Mouse (Mus musculus) G1E-ER4 (cell line): ENCODE measurements around the gene Xkr7. TPM values are rescaled to one million over a fixed set of nuclear protein-coding genes. Genes with fewer than 3 reads are reported as not detected.

Source experiments
- GATA1 ChIP-seq: IDR thresholded peaks from one replicate; pipeline ENCODE4 v1.8.0; 2012; ENCODE audit warnings: low read length, inconsistent platforms
- polyA plus RNA-seq: library from polyadenylated mRNA; stranded (reverse); fragments of >175 nt; gene quantifications from 2 replicates; pipeline ENCODE4 v1.2.3, GENCODE M21; 2012

The Xkr7 gene
- polyA plus RNA-seq, 1 experiment: not detected

DNA sequence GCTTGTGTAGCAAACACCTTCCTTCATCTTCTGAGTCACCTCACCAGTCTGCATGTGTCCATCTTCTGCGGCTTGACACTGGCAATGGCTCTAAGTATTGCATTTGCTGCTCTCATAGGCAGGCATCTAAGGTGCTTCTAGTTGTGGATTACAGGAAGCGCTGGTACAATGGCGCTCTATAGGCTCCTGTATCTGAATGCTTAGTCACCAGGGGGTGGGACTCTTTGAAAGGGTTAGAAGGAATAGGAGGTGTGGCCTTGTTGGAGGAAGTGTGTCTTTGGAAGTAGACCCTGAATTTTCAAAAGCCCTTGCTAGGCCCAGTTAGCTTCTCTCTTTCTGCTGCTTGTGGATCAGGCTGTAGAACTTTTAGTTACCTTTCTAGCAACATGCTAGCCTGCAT, 10.5 kb upstream of the Xkr7 start:
- no peak for TF ChIP-seq GATA1

DNA sequence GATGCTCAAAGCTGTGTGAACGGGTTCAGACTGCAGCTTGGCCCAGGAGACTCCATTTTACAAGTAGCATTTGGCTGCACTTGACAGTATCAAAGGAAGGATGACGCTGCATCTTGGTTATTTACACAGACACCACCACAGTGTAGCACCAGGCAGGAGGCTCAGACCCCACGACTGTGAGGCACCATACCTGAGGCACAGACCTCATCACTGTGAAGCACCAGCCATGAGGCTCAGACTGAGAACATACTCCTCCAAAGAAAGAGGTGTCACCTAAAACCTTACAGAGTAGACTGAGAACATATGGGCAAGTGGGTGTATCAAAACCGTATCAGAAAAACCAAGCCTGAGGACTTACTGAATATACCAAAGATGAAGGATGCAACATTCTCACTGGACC, 8.8 kb upstream of the Xkr7 start:
- no peak for TF ChIP-seq GATA1

DNA sequence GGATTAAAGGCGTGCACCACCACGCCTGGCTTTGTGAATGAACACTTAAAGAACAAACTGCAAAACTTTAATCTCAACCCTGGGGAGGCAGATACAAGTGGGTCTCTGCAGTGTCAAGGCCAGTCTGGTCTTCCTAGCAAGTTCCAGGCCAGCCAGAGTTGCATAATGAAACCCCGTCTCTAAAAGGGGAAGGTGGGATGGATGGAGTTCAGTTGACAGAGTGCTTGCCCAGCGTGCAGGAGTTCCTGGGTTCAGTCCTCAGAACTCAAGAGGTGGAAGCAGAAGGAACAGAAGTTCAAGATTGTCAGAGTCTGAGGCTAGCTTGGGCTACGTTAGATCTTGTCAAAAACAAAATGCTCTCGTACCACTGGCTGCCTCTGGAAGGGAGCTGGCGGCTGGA, 5.6 kb upstream of the Xkr7 start:
- no peak for TF ChIP-seq GATA1

DNA sequence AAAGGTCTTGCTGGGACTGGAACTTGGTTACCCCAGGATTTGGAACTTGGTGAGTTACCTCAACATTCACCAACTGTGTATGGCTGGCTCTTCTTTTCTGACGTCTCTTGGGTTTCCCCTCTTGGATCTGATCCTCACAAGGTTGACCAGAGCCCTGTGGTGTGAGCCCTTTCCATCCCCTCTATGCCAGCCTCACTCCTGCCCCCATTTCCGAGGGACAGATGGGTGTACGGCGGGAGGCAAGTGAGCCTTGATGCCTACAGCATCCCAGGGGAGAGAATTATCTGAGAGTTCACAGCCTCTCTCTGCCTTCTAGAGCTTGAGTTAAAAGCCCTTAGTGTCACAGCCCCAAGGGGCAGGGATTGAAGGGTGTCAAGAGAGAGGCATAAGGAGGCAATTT, 4.2 kb upstream of the Xkr7 start:
- no peak for TF ChIP-seq GATA1

DNA sequence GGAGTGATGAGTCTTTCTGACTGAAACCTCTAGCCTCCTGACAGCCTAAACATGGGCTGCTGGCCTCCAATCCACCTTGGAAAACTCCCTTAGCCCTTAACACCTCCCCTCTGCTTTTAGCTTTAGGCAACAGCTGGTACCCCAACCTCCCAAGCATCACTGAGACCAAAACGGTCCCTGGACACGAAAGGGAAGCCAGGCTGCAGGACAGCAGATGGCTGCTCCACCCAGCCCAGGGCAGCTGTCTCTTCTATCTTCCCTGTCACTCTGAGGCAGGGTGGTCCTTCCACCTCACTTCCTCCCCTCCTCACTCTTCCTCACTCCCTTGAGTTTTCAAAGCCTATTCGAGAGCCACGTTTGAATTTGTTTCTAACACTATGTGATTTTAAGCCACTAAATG, 1.2 kb upstream of the Xkr7 start:
- TF ChIP-seq GATA1: no peak

DNA sequence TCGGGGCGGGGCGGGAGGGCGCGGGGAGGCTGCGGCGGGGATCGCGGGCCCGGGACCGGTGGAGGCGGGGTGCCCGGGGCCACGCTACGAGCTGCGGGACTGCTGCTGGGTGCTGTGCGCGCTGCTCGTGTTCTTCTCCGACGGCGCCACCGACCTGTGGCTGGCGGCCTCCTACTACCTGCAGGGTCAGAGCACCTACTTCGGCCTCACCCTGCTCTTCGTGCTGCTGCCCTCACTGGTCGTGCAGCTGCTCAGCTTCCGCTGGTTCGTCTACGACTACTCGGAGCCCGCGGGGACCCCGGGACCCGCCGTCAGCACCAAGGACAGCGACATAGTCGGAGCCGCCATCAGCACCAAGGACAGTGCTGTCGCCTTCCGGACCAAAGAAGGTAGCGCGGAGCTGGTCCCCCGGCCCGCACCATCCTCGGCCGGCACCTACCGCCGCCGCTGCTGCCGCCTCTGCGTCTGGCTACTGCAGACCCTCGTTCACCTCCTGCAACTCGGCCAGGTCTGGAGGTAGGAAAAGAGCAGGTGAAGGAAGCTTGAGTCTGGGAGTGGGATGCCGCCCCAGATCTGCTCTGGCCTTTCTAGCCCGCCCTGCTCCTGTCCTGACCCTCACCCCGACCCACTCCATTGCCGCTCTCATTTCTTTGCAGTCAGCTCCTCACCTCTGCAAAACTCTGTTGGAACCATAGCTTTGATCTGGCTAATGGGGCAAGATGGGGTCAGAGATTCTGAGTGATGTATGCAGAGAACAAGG, 611 bp downstream of the Xkr7 start:
- no peak for TF ChIP-seq GATA1

DNA sequence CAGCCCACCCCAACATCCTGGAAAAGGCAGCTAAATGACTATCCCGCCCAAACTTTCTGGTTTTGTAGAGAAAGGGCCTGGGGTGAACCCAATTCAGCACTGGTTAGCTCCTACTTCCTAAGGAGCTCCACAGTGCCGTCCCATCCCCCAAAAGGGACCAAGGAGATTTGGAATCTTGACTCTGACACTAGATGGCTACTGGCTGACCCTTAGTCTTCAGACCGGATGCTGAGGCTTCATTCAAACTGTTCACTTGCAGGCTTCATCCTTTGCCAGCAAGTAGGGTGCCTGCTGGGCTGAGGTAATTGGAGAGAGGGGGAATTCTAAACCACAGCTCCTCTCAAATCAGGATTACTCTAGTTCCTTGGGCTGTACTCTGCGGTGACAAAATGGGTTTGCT, 1.3 kb downstream of the Xkr7 start:
- TF ChIP-seq GATA1: no peak

DNA sequence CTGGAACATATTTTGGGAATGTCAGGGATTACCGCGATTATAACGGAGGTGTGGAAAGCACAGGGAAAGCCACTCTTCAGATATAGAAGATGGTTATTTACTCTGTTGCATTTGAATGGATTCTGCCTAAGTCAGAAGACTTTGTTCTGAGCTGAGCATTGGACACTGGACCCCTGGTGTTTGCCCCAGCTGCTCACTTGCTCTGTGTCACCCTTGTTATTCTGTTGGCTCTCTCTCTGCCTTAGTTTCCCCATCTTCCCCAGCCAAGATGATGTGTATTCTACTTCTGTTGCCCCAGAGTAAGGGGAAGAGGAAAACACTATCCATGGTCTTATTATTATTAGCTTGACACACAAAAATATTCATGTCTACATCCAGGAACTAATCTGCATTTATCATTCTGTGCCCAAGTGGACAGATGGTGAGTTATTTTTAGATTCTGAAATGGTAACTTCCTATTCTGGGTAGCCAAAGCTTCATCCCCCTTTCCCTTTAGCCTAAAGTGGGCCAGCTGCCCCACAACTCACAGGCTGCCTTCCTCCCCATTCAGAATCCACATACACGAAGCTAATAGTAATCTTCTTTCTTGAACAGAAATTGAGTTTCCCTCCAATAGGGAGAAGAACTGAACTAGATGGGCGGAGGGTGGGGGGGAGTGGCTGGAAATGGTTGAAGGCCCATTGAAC, 2.0 kb downstream of the Xkr7 start:
- no peak for TF ChIP-seq GATA1

DNA sequence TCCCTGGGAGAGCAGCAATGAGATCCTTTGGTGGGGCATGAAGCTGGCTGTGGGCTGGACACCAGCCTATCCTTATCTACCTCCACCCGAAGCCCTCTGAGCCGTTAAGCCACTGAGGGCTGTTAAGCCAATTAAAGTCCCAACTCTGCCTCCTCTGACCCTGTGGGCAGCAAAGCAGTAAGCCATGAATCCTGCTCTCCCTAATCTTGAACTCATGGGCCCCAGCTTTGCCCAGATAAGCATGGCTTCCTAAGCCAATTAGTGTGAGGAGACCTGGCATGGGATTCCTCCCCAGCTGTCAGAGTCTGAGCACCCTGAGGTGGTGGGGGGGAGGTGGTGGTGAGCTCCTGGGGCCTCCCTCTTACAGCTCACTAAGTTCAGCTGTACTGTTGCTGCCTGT, 5.0 kb downstream of the Xkr7 start:
- TF ChIP-seq GATA1: no peak

DNA sequence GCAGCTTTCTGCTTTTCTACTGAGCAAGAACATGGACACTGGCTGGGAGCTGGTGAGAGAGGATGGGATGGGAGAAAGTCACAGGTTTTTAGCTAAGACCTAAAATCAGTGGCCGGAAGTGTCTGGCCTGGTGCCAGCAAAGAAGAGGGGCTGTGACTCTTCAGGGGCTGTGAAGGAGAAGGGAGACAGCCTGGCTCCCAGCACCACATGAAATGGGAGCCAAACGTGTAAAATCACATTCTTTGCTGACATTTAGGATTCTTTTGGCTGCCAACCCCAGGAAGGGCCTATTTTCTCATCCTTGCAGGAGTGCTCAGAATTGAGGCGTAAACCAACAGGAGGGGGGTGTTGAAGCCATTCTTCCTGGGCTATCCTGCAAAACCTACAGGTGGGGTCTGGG, 12.2 kb downstream of the Xkr7 start:
- no peak for TF ChIP-seq GATA1

DNA sequence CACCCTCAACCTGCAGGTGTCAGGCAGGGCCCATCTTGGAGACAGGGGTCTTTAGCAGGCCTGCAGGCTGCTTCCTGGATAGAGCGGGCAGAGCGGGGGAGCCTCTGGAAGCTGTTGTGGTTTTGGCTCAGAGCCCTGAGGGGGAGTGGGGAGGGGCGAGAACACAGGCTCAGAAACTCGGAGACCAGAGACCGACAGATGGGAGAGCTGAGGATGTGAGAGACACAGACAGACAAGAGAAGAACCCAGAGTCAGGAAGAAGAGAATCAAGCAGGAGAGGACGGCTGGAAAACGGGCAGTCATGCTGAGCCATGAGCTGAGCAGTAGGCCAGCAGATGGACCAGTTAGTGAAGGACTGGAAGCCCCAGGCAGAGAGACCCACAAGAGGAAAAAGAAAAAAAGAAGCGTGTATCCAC, 14.2 kb downstream of the Xkr7 start:
- TF ChIP-seq GATA1: no peak

DNA sequence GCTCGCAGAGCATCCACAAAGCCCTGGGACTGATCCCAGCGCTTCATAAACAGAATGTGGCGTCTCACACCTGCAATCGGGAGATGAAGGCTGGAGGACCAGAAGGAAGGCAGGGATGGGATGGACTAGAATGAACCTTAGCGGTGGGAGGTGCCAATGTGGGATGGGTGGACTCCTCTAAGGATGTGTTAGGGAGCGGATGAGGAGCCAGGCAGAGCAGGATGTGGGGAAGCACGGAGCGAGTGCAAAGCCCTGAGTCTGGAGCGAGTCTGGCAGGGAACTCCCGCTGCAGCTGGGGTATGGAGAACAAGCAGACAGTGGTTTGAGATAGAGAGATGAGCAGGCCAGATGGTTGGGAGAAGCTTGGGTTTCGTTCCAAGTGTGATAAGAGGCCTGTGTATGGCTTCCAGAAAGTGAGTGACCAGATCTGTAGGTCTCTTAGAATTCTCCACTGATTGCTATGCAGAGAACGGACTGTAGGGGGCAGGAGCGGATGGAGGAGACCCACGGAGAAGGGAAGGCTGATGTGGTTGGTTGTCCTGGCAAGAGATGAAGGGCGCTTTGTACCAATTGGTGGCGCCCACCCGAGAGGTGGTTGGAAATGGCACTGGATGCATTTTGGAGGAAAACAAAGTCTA, 16.3 kb downstream of the Xkr7 start:
- TF ChIP-seq GATA1: no peak

DNA sequence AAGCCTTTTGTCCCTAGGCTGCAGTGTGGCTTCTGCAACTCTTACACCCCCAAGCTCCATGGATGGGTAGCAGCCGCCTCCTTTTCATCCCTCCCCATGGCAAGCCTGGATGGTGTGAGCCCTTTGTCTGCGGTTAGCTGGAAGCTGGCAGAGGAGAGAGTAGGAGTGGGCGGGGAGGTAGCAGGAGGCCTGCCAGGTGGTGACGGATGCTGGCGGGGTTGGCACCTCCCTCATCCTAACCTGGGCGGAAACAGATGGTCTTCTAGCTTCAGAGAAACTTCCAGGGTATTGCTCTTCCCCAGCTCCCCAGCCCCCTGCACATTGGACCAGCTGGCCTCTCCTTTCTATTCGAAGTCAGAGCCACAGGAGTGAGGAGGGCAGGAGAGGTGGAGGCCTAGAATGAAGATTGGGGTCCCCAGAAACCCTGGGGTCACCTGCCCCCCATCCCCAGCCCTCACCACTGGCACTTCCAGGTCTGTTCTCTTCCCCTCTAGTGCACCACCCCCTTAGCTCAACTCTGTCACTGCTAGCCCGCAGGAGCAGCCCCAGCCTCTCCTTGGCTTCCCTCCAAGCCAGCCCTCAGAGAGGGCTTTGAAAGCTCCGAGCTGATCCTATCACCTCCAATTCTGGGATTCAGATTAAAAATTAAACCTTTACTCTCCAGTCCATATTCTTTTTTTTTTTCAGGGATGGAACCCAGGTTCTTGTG, 17.8 kb downstream of the Xkr7 start:
- TF ChIP-seq GATA1: no peak

DNA sequence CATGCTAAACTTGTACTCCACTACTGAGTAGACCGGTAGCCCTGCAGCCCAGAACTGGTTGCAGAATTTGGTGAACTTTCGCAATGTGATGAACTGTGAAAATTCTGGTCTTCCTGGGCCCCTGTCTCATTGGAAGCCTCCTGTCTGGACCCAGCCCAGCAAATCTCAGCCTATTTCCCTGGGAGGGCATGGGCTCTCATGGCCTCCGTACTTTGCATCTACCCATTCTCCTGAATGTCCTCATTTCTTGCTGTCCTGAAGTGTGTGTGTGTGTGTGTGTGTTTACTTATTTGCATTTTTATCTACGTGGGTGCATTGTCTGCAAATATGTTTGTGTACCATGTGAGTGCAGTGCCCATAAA, 18.3 kb downstream of the Xkr7 start:
- no peak for TF ChIP-seq GATA1

DNA sequence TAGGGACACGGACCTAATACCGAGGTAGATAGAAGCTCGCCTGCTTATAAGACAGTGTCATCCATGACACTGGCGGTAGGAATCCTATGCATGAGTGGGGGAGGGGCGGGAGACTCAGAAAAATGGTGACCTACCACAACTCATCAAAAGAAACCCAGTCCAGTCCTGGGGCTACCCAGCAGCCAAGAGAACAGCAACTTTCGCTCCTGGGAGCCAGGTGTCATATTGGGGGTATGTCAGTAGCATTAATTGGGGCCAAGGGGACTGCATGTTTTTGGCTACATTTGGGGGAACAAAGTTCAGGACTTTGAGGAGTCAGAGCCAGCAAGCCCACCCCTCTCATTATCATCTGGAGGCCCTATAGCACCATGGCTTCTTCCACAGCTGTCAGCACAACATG, 19.4 kb downstream of the Xkr7 start:
- TF ChIP-seq GATA1: no peak

DNA sequence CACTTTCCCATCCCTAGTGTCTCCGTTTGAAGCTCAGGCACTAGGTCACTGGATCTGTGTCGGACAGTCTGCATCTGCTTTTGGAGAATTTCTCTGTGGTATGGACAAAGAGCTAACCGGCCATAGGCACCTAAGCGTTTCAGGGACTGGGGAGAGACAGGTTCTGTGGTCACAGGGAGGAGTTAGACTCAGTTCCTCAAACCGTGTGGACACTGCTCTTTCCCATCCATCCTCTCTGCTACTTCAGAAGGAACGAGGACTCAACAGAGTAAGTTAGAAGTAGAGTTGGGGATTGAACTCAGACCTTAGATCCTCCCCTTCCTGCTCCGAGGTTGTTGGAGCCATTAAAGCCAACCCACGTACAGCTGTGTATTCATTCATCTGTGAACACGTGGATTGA, 19.9 kb downstream of the Xkr7 start:
- no peak for TF ChIP-seq GATA1
